Mouse (Mus musculus): Measurements from ENCODE around the gene Sord. TPM values are rescaled to one million over a fixed set of nuclear protein-coding genes. Genes with fewer than 3 reads are reported as not detected.

Sord gene
- total RNA-seq, 2 experiments from 2014 or later, result 27.8 to 34.9 TPM

DNA sequence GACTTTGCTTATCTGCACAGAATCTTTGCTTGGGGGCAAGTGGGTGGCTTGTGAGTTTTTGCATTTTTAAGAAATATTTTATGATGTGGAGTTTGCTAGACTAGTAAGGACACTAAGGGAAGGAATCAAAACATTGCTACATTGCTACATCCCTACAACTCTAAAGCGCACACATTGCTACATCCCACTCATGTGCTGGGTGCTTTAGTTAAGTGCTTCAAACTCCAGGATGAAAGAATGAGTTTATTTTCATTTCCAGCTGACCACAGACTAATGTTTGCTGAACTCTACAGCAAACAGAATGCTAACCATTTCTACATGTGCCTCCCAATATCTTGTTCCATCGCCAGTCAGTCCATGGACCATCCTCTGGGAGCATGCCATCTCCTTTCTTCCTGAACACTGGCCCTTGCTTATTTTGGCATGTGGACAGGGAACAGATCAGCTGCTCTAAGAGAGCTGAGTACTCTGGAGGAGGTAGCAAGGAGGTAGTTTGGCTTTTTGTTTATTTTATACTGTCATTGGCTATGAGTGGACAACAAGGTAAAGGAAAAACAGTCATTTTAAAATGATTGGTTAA is 3.4 kb downstream of the Sord start:
- no peak for ATAC-seq (ENCODE audit: poor library complexity, severe bottlenecking)

DNA sequence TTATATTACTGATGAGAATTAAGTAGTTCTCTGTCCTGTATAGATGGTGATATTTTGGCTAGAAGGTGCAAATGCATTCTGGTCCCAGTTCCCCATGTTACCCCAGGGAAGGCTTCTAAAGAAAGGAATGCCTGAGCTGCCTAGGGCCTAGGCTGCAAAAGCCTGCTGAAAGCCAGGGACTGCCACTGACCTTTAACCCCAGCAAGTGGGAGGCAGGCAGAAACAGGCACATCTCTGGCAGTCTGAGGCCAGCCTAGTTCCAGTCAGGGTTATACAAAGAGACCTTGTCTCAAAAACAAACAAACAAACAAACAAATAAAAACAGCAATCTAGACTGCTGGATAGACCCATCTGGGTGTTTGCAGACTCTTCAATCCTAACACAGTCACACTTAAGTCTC is 6.2 kb downstream of the Sord start:
- no peak for ATAC-seq (ENCODE audit: poor library complexity, severe bottlenecking)

DNA sequence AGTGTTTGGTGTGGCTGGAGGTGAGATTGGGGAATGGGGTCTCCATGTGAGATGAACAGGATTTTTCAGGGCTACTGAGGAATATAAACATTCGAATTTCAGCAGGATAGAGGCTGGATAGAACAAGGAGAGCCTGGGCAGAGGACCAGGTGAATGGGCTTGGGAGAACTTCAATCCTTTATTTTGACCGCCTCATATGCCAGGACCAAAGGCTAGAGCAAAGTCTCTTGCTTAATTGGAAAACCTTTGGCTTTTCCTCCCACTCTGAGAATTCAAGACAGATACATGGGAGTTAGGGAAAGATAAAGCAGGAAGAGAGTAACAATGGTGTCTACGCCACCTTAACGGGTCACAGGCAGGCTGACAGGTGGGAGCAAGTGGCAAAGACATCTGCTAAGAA is 6.7 kb downstream of the Sord start:
- no peak for ATAC-seq (ENCODE audit: poor library complexity, severe bottlenecking)

DNA sequence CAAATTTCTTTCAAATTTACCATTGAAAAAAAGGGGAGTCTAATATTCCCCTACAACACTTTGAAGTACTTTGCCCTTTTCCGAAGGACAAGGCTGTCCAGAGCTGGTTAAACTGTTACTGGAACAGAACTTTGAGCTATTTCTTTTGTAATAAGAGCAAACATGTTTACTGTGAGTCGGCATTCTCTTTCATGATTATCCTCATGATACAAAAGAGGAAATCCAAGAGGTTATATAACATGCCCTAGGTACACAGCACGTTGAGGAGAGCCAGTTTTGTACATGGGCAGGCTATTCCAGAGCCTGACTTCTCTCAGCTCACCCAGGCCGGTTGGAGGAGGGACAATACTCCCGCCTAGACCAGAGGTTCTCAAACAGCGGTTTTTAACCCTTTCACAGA is 7.4 kb downstream of the Sord start:
- ATAC-seq (ENCODE audit: poor library complexity, severe bottlenecking), result no peak

DNA sequence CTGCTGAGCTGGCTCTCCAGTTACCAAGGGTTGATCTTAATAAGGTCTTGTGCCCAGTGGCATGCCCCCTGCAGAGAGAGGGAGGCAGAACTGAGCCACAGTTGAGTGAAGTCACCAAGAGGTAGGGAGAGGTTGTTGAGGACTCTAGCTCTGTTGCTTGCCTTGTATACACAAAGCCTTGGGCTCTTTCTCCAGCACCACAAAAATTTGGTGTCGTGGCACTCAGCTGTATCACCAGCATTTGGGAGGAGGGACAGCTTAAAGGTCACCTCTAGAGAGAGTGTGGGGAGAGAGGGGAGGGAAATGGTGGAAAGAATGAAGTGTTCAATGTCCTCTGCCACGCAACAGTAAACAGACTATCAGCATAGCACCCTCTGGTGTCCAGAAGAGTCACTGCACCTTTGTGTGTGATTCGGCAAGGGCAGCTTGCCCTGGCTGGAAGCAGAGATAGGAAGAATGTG is 9.2 kb downstream of the Sord start:
- ATAC-seq (ENCODE audit: poor library complexity, severe bottlenecking), result peak; percentile 95

DNA sequence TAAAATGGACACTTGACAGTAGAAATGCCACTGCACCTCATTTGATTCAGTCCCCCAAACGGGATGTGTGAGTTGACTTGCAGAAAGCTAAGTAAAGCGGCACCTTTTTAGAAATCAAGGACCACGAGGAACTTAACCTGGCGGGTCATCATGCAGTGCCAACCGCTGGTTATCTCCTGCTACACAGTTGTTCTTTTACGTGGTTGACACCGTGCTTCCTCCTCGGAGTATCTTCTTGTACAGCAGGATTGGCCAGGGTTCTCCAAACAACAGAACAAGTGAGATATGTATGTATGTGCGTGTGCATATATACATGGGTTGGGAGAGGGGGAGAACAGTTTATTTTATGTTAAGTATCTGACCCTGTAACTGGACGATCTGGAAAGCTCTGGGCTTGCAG is 13.2 kb downstream of the Sord start:
- ATAC-seq (ENCODE audit: poor library complexity, severe bottlenecking), result no peak

DNA sequence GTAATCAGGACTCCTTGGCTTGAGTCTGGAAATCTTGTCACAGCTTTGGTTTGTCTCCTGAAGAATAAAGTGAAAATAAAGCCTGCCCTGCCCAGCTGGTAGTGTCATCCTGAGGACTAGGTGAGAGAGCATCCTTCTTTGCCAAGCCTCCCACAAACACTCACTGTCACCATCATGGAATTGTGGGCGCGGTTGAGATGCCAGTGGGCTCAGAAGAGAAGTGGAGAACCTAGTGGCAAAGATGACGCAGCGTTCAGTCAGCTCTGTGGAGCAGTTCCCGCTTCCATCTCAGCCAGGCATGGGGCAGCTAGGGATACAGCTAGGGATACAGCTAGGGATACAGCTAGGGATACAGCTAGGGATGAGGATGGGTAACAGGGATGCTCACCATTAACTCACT is 21.4 kb downstream of the Sord start:
- no peak for ATAC-seq (ENCODE audit: poor library complexity, severe bottlenecking)

DNA sequence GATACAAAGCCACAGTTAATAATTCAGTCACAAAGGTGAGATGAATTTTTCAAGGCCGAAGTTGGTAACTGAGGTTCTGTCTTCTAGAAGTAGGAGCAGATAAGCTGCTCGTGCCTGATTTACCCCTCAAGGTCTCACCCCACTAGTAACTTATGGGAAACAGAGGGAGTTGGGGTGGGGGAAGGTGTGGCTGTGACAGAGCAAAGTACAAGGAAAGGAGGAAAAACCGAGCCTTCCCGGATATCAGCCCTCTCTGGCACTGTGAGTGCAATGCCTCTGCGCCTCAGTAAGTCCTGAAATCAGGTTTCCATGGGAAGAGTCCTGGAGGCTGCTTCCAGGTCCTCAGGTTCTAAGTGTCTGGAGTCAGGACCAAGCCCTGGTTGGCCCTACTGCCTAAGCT is 26.2 kb downstream of the Sord start:
- no peak for ATAC-seq (ENCODE audit: poor library complexity, severe bottlenecking)

DNA sequence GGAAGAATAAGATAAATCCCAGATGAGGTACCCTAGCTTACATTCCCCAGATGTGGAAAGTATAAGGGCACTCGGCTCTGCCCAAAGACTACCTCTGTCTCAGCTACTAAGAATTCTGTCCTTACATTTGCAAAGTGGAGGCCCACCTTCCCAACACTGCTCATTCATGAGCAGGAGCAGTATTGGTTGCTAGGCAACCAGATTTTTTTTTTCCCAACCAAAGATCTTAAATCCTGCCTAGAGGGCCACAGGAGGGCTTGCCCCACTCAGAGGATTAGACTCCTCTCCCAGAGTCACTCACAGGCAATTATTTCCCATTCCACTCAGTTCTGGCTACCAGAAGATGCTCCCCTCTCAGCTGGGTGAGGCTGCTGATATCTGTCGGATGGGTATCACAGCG is 30.1 kb downstream of the Sord start:
- ATAC-seq (ENCODE audit: poor library complexity, severe bottlenecking), result no peak

DNA sequence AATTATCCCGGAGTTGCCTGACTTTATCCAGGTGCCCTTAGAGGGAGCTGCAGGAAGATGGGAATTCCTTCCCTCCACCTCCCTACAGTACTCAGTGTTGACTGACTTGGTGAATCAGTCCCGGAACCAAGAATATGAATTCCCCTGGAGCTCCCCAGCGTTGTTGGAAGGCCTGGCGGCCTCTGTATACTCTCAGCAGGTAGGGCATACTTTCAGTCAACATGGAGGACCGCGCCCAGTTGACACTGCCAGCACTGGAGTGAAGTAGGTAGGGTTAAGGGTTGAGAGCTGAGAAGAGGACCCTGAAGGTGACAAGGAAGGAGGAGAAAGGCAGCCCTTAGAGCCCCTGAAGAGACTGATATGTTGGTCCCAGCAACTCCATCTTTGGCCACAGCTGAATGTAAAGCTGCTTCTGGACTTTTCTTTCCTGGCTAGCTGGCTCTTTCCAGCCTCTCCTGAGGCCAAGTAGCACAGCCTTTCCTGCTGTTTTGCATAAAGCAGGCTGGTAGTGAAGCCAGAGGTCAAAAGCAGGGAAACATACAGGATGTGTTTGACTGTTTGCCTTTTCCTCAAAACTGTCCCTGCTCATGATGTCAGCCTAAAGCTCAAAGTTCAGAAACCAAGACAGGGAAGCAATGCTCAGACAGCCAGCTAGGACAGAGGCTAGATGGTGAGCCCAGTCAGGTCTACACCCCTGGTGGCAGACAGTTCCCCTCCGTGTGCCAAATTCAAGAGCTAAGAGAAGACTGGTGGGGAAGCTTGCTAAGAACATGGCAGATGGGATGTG is 32.1 kb downstream of the Sord start:
- ATAC-seq (ENCODE audit: poor library complexity, severe bottlenecking), result no peak

DNA sequence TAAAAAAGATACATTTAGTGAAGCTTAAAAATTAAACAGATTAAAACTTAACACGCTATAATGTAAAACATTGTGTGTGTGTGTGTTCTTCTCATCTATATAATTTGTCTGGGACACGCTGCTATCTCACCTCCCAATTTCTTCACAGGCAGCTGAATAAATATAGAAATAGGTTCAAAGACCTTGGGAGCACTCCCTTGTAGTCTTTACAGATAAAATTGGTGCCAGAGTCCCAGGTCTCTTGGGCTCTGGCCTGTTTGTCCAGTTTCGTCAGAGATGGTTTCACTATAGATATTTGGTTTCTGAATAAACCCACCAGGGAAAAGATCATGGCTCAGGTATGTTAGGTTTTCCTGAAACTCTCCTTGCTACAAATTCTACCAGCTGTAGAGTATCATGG is 44.2 kb downstream of the Sord start:
- ATAC-seq (ENCODE audit: poor library complexity, severe bottlenecking), result no peak

DNA sequence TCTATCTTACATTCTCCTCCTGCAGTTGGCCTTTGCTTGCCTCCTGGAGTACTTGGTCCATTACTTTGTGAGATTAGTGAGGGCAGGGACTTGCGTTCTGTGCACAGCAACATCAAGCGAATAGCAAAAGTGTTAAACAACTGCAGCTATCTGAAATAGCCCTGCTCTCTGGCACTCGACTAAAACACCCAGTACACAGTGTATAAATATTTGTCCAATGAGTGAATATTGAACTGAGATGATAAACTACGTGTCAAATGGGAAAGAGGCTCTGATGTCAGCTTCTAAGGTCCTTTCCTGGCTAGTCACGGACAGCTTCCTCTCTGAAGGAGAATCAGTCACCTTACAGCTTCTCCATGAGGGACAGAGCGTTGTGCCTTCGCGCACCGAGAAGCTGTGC is 49.5 kb downstream of the Sord start:
- no peak for ATAC-seq (ENCODE audit: poor library complexity, severe bottlenecking)

DNA sequence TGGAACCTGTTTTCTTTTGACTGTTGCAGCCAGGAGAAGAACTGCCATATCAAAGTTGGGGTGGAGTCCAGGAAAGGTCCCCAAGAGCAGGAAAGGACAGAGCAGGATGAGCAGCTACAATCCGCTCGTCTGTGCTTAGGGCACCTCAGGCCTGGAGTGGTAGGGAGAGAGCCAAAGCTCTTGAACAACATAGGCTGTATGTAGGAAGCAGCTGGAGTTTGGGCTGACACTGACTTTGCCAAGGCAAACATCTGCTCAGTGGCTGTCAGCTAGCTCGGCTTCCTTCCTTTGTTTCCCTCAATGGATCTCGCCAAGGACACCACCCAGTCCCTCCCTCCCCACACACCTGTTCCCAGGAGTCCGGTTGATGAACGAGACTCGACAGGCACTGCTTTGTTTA is 51.6 kb downstream of the Sord start:
- ATAC-seq (ENCODE audit: poor library complexity, severe bottlenecking), result no peak

DNA sequence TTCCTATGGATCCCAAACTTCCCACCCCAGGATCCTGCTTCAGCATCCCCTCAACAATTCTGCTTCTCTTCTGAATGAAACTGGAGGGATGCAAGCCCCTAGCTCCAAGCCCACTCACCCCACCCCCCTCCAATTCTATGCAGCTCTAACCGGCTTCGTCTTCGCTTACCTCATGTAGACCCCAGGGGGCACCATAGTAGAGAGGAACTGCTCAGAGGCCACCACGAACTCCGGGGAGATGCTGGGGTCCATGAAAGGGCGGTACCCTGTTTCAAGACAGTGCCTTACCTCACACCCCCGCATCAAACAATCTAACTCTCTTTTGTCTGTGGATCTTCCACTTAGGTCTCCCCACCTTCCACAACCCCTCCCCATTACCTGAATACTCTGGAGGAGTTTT is 60.4 kb downstream of the Sord start:
- ATAC-seq (ENCODE audit: poor library complexity, severe bottlenecking), result no peak

DNA sequence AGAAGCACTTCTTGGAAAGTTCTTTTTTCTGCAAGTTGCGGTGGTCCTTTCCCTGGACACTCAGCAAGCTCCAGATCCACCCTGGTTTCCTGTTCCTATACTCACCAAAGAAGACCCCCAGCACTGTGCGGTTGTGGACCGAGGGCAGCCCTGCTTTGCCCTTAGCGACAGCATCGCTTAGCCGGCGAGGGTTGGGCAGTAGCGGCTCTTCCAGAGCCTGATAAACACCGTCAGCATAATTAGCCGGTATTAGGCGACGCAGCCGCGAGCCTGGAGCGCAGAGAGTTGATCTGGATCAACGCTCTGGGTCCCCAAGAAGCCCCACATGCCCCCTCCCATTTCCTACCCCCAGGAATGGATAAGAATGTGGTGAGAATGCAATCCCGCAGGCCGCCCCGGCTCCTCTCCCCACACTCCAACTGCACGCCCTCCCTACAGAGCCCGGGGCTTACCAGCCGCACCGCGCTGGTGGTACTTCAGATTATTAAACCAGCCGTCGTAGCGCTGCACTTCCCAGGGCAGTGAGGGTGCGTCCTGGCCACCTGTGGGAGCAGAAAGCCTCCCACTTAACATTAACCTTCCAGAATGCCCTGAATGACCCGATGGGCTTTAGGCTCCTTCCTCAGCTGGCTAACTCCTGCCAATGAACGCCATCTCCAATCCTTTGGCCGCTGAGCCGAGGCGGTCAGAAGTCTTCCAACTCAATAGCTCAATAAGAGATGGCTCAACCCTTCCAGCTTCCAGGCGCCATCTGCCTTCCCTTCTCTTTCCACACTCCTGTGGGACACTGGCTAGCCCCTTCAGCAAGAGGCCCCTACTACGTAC is 62.9 kb downstream of the Sord start:
- ATAC-seq (ENCODE audit: poor library complexity, severe bottlenecking), result no peak

DNA sequence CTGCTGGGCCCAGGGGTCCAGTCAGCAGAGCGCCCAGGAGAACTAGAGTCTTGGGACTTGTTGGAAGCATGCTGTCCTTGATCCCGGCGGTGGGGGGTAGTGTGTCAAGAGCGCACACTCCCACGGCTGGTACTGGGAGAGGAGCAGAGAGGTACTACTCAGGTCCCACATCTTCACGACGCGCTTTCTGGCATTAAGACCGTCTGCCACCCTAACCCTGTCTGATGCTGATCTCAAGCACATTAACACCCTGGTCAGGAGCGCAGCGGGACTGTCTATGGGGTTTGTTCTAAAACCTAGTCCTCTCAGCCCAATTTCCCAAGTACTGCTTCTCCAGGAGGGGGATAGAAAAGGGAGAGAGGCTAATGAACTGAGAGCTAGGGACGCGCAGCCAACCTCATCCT is 63.5 kb downstream of the Sord start, which contains the start of gene Duox2:
TSS of gene Duox2 (minus strand) at position 354 of the 404 bp plus-strand sequence.
- ATAC-seq (ENCODE audit: poor library complexity, severe bottlenecking), result no peak

DNA sequence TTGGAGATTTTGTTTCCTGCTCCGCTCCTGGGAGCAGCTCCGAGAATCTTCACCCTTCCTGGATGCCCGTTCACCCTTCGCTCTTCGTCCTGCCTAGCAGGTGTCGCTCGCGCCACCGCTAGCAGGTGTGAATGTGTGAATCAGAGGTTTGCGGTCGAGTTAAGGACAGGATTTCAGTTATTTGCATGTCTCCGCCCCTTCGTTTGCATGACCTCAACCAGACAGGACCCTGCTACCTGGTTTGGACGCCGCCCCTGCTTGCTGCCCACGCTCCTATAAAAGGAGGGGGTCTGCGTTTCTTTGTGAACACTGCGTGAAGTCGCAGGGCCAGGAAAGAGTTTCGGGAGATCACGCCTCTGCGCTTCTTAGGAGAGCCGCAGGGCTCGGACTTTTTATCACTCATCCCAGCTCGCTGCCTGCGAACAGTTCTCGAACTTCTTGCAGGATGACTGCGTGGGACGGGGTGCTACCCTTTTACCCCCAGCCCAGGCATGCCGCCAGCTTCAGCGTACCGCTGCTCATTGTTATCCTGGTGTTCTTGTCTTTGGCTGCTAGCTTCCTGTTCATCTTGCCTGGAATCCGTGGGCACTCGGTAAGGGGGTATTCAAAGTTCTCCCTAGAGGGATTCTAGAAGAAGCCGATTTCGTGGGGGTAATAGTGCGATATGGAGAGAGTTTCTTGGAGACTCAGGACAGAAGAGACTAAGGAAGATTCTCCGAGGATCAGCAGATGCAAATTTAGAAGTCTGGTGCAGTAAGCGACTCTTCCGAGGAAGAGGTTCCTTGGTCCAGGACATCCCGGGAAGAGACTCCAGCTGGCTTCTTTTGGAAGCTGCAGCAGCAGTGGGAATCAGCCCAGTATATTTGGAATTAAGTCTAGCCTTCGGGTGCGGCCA is 64.3 kb downstream of the Sord start, which contains the start of gene Duoxa2:
TSS of gene Duoxa2 (plus strand) at position 305 of the 895 bp plus-strand sequence.
- no peak for ATAC-seq (ENCODE audit: poor library complexity, severe bottlenecking)

DNA sequence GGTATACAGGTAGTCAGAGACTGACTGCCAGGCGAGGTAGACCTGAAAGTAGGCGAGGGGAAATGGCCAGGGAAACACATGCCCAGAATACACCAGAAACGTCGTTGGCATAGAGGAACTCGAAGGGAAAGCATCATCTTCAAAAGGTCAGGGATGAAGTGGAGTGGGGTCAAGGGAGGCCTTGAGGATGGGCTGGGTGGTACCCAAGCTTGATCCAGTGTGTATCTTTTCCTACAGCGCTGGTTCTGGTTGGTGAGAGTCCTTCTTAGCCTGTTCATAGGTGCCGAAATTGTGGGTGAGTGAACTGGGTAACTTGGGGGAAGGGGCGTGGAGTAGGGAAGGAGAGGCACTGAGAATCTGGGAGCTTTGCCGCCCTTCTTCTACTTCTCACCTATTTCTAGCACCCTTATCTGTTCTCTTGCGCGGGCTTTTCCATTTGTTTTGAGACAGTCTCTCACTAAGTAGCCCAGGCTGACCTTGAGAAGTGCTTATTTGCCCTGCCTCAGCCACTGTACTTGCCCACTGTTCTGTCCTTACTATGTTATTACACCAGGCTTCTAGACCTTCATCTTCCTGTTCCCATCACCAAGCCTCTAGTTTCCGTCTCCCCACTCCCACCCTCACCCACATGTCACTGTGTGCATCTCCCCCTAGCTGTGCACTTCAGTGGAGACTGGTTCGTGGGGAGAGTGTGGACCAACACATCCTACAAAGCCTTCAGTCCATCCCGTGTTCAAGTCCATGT is 65.5 kb downstream of the Sord start:
- ATAC-seq (ENCODE audit: poor library complexity, severe bottlenecking), result no peak

DNA sequence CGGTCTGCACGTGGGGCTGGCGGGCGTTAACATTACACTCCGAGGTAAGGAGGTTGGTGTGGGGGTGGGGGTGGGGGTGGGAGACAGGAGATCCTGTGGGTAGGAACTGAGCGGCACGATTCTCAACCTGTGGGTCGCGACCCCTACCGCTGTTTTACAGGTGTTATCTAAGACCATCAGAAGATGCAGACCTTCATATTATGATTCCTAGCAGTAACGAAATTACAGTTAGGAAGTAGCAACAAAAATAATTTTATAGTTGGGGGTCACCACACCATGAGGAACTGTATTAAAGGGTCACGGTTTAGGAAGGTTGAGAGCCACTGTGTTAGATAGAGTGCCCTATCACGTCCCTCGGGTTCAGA is 66.1 kb downstream of the Sord start:
- ATAC-seq (ENCODE audit: poor library complexity, severe bottlenecking), result no peak

Data from megakaryocyte, adult 5-6 weeks (primary cell).